Mouse (Mus musculus) gastrocnemius, postnatal 25 days (tissue): ENCODE measurements around the gene Gm11232. TPM values are rescaled to one million over a fixed set of nuclear protein-coding genes. Genes with fewer than 3 reads are reported as not detected.

ENCODE experiments used
- DNase-seq: peaks from one replicate; pipeline ENCODE4 v3.0.0; 2022
- long read RNA-seq, 2 experiments: library from polyadenylated mRNA; stranded (forward); transcript quantifications; one replicate each; pipeline ENCODE4 v2.0.0; 2021
- total RNA-seq, 2 experiments: library from RNA; stranded (reverse); gene quantifications; 1 replicate in 1 of 2; 2 replicates in 1 of 2; pipeline ENCODE4 v1.2.3; 2021

Gene Gm11232
- total RNA-seq: not detected
- long read RNA-seq, experiment 1: 0 reads
- long read RNA-seq, experiment 2: 0 reads

DNA sequence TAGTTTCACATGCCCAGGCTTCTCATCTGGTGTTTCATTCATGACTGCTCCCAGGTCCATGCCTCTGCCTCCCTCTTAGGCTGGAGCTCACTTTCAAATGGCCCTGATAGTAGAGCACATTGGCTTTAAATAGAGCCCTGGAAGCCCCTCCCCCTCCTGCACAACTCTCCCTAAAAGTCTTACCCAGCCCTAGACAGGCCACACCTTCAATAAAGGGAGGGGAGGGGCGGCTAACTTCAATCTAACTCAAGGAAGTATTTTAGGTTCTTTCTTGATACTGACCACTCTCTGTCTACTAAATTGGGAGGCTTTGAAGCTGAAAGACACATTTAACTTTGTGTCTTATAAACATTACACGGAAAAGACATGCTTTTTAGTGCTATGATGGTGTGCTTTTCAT lies at the start of gene Gm11232:
Gene Gm11232 (minus strand): TSS at position 101 of the 400 bp plus-strand sequence.
- no peak for DNase-seq

DNA sequence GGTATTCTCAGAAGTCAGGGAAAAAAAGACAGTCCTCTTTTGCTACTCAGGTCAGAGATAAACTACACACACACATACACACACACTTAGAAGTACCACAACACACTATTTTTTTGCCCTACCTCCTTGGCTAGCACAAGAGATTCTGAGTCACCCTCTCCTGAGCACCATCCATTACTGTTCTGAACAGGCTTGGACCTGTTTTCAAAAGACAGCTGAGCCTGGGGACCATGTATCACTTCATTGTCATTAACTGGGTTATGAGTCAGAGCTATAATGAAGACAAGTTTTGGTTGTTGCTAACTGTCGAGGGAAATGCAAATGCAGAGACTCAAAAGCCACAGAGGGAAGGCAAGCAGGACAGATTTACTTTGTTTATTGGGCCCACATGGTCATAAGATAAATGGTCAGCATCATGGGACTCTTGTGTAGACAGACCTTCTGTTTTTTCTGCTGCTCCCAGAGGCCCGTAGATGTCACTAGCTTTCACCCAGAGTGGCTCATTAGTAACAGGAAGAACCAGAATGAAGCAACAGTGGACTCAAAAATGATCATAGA lies 48.3 kb upstream of the Gm11232 start:
- DNase-seq: peak; percentile 5

DNA sequence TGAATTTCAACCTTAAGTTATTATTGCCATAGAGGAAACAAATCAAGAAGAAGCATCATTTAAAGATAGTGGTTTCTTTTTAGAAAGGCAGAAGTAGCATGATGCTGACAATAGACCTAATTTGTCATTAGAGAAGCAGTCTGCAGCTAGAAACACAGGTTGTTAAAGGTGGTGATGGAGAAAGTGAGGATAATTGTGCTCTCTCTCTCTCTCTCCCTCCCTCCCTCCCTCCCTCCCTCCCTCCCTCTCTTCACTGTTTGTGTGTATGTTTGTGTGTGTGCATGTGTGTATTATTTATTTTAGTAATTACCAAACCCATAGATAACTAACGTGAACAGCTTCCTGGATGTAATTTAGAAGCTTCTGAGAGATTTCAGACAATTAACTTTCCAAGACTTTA lies 7.8 kb upstream of the Gm11232 start:
- DNase-seq: no peak

DNA sequence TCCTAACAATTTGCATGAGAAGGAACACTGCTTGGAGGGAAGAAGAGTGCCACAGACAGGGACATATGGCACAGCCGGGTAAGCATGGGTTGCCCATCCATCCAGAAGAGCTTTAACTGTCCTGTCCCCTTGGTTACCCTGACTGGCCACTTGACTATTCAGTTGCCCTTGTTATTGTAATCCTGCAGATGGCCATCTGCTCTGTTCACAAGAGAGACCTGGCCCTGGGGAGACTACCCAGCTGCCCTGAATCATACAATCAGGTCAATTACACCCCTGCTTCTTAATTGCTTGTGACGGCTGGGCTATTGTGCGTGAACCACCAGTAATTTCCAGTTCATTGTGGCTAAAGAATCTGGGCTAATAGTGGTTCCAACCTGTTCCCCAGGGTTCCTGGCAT lies 7.3 kb upstream of the Gm11232 start:
- no peak for DNase-seq

DNA sequence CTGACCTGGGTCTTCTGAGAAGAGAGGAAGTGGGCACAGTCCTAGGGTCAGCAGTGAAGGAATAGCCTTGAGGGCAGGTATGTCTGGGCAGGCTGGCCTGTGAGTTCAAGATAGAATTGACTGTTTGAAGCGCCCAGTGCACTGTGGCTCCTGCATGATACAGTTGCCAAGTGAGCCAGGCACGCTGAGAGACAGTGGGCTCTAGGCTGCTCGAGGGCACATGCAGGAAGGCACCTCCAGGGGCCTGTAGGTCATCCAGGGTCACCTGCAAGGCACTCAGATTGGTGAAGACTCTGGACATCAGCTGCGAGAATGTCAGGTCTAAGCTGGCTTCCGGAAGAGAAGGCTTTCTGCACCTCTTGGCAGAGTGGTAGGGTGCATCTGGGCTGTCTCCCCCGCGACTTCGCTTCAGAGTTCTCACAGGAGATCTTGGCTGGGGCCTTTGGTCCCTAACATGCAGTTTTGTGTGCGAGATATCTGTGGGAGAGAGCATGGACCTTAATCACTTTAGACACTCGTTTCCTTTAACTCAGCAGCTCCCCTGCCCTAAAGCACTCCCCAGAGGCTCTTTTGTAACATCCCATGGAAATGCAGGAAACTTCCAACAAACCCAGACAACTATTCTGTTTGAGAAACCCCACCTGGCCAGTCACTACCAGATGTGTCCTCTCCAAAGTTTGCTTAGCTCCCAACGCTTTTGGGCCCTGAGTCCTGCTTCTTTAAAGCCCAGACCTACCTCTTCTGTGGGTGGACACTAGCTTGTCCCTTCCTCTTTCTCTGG lies 1.1 kb downstream of the Gm11232 start:
- peak; percentile 6 for DNase-seq

DNA sequence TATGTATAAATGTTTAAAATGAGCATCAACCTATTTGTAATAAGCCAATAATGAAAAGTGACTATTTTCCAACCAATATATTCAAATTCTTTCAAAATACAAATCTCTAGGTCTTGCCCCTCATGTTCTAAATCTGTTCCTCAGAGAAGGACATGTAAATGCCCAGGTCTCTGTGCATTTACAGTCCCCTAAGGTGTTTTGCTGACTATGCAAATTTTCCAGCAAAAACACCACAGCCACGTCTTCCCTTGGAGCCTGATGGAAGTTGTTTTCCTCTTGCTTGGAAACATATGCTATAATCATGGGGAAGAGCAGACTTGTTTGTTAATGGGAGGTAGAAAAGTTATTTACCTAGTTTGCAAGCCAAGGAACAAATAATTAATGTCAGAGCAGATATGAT lies 12.0 kb downstream of the Gm11232 start:
- DNase-seq: no peak

DNA sequence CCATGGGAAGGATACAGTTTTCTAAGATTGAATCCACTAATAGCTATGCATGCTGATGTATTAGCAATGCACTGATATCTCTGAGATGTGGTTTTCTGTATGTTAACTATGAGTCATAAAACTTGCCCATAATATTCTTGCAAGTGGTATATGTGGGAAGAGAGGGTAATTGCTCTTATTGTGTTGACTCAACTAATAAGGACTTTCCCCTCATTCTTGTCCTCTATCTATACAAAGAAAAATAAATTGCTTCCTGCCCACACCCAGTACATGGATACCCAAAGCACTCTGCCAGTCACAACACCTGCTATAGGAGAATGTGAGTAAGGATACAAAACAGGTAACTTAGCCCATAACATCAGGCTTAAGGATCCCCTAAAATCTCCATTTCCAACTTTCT lies 21.2 kb downstream of the Gm11232 start:
- DNase-seq: no peak

DNA sequence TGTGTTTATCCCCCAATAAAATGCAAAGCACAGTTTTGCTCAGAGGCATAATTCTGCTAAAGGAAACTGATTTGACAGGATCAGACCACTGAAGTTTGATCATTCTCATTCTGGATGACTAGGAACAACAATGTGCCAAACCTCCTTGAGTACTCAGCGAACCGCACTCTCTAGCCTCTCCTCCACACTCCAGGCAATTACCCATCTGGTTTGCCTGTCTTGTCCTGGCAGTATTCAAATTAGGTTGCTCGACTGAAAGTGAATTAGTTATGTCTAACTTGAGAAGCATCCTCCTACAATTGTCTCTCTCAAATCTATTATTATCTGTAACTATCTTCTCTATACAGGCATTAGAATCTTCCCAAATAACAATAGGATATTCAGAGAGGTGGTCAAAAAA lies 22.5 kb downstream of the Gm11232 start:
- no peak for DNase-seq

DNA sequence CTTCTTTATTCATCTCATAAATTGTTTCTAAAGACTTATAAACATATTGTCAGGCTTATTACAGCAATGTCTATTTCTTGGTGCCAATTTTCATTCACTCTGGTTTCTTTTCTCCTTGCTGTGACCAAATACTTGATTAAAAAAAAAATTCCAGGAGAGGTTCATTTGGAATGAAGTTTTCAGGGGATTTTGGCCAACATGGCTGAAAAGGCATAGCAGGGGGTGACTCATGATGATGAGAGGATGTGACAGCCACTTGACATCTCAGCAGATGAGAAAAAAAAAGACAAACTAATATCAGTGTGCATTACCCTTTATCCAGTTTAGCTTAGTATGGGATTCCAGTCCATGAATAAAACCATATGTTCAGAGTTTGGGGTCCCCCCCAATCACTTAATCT lies 28.4 kb downstream of the Gm11232 start:
- no peak for DNase-seq

DNA sequence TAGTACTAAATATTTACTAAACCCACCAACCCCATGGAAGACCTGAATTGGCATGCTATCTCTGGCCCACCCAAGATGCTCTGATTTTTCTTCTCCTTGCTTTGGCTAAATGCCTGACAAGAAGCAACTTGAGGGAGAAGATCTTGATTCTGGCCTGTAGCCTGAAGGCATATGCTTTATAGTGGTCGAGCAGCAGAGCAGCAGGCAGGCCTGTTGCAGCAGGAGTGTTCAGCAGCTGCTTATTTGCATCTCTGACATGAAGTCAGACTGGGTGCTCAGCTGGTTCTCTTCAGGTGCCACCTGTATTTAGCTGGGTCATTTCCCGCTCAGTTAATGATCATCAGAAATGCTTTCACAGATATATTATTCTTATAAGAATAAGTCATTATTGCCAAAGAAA lies 30.2 kb downstream of the Gm11232 start:
- DNase-seq: no peak

DNA sequence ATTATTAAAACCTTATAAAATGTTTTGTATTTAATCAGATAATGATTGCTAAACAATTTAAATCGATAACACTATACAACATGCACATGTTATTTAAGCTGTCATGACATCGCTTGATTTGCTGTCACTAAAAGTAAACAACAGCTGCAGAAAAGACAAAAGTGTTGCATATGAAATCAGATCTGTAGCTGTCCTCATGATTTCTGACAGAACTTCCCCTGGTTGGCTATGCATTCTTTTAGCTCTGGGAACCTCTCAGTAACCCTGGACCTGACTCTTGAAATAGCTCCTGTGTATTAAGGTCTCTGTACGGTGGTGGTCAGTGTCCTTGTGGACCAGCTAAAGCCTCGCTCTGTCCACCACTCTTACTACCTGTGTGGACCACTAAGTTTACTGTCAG lies 30.7 kb downstream of the Gm11232 start:
- no peak for DNase-seq

DNA sequence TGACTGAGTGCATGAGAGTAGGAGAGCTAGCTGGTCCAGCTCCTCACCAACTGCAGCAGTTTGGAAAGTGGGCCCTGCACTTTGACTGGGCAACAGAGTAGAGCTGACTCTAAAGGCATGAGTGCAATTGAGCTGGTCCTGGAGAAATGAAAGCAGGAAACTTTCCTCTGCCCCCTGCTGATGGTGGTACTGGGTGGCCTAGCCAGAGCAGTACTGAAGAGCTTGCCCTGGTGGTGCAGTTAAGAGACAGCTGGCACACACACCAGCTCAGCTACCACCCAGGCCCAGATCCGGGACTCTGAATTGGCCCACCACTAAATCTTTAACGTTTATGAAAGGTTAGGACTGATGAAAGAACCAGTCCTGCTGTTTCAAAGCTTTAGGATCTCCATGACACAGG lies 31.9 kb downstream of the Gm11232 start:
- no peak for DNase-seq
